Mouse (Mus musculus): ENCODE measurements around the gene AC124108.1. TPM values are rescaled to one million over a fixed set of nuclear protein-coding genes. Genes with fewer than 3 reads are reported as not detected.
A peak's percentile ranks its signal among the peaks of the same experiment; 100 is the strongest.

AC124108.1 gene
- total RNA-seq, 2 experiments from 2014 or later, result 0.17 to 0.25 TPM

GRCm38 (mm10) chr1:132200562-132201510 is 9.6 kb downstream of the AC124108.1 start:
- no peak for DNase-seq (ENCODE audit: low spot score in 2 of 2)

DNA sequence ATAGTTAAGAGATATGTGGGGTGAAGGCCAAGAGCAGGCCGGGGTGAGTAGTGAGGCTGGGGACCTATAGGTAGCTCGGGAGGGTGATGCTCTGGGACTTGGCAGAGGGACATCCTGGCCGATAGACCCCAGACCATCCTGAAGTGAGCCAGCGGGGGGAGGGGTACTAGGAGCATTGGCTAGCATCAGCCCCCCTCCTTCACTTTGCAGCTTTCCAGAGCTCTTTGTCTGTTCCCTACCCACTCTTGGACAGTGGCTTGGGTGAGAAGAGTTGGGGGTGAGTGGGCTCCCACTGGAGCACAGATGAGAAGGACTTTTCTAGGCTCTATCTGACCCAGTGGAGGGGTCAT is 10.2 kb downstream of the AC124108.1 start:
- no peak for DNase-seq (ENCODE audit: low spot score in 2 of 2)

- no peak for DNase-seq (ENCODE audit: low spot score in 2 of 2)
These were observed 10.7 kb downstream of the AC124108.1 start for GRCm38 (mm10) chr1:132201936-132202335.

GRCm38 (mm10) chr1:132202771-132203170 is 11.5 kb downstream of the AC124108.1 start:
- no peak for DNase-seq (ENCODE audit: low spot score in 2 of 2)

- DNase-seq (ENCODE audit: low spot score in 2 of 2), result no peak
These were observed 14.7 kb downstream of the AC124108.1 start for GRCm38 (mm10) chr1:132205958-132206357.

GRCm38 (mm10) chr1:132206828-132207227 is 15.6 kb downstream of the AC124108.1 start:
- no peak for DNase-seq (ENCODE audit: low spot score in 2 of 2)

DNA sequence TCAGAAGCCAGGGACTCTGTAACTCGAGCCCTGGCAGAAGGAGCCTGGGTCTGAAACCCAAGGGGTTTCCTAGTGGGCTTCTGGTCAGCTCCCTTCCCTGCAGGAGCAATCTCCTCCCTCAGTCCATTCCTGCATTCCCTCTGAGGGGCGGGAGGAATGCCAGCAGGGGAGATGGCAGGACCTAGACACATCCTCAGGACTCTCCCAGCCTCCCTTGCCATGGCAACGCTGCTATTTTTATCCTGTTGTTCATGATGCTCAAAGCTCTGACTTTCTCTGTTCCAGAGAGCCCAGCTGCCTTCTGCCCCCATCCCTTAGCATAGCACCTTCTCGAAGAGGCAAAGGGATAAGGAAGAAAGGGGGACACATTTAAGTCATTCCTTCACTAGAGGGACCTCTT is 16.9 kb downstream of the AC124108.1 start:
- DNase-seq (ENCODE audit: low spot score in 2 of 2), result no peak

GRCm38 (mm10) chr1:132209400-132209799 is 18.1 kb downstream of the AC124108.1 start:
- DNase-seq (ENCODE audit: low spot score in 2 of 2), result no peak

GRCm38 (mm10) chr1:132210922-132211321 is 19.7 kb downstream of the AC124108.1 start:
- no peak for DNase-seq (ENCODE audit: low spot score in 2 of 2)

- DNase-seq (ENCODE audit: low spot score in 2 of 2), result no peak
These were observed 20.4 kb downstream of the AC124108.1 start for GRCm38 (mm10) chr1:132211672-132212071.

DNA sequence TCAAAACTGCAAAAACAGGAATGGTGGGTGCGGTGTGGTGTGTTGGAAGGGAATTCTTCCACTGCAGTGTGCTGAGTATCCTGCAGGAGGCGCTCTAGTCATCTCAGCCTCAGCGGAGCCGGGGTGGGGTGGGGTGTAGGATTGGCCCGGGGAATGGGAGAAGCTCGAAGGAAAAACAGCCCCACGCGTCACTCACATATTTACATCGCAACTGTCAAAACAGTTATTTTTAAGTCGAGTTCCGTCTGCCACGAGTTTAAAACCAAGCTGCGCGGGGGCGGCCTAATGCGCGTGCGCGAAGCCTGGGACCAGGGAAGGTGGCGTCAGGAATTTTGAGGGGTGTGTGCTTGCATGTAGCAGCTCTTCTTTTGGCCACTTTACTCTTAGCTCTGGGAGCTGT is 21.0 kb downstream of the AC124108.1 start:
- peak in 1 of 2 experiments; percentile 42 for DNase-seq (ENCODE audit: low spot score in 2 of 2)

DNA sequence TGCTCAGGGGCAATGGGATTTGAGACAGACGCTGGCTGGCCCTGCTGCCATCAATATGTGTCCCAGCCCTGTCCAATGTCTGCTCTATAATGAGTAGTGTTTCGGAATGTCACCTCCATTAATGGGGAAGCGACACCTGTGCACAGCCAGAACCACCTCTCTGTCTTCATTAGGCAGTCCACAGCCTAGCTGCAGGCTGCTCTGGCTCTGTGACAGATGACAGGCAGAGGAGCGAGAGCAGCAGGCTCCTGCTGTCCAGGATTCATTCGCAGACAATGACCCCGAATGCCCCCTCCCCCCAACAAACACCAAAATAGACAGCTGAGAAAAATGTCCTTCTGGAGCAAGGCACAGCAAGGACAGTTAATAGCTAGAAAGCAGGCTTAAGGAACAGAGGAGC is 21.8 kb downstream of the AC124108.1 start:
- no peak for DNase-seq (ENCODE audit: low spot score in 2 of 2)

DNA sequence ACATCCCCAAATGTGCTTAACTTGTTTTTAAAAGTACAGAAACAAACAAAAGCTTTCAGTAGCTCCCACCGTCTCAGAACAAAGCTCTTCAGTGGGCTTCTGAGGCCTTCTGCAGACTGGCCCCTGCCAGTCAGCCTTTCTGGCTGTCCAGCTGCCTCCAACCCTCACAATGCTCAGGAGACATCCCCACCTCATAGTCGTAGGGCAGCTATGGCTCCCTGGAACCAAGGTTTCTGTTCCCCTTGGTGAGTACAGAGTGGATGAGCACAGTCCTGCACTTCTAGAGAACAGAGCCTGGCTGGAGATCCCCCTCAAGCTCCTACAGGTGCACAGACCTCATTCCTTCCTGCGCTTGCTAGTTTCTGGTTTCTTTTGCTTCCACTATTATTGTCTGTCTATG is 25.0 kb downstream of the AC124108.1 start:
- DNase-seq (ENCODE audit: low spot score in 2 of 2), result no peak

DNA sequence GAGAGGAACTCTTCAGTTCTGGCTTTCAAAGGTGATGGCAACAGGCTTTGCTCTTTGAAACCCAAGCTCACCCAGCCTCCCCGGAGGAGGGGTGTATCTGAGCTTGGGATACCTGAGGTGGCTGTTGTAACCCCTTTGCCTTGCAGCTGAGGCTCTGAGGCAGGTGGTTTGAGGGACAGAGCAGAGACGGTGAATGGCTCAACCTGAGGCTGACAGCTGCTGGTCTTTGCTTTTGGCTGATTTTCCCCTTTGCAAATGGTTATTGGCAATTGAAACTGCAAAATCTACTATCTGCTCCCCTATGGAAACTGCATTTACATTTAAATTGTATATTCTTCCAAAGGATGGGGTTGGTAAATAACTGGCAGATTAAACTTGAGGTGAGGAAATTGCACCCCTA is 30.4 kb downstream of the AC124108.1 start:
- DNase-seq (ENCODE audit: low spot score in 2 of 2), result no peak

DNA sequence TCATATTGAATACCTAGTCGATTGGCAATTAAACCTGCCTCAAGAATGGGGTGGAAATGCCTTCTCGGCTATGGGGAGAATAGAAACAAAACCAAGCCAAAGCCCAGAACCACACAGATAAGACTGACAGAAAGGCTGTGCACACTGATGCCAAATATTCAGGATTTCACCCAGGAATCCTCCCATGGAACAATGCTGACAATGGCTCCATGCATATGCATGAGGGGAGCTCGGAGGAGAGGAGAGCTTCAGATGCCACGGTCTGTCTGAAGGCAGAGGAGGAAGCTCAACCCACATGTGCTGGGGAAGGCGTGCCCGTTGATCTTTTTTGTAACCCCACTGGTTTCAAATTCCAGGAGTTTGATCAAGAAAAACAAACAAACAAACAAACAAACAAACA is 30.9 kb downstream of the AC124108.1 start:
- no peak for DNase-seq (ENCODE audit: low spot score in 2 of 2)

DNA sequence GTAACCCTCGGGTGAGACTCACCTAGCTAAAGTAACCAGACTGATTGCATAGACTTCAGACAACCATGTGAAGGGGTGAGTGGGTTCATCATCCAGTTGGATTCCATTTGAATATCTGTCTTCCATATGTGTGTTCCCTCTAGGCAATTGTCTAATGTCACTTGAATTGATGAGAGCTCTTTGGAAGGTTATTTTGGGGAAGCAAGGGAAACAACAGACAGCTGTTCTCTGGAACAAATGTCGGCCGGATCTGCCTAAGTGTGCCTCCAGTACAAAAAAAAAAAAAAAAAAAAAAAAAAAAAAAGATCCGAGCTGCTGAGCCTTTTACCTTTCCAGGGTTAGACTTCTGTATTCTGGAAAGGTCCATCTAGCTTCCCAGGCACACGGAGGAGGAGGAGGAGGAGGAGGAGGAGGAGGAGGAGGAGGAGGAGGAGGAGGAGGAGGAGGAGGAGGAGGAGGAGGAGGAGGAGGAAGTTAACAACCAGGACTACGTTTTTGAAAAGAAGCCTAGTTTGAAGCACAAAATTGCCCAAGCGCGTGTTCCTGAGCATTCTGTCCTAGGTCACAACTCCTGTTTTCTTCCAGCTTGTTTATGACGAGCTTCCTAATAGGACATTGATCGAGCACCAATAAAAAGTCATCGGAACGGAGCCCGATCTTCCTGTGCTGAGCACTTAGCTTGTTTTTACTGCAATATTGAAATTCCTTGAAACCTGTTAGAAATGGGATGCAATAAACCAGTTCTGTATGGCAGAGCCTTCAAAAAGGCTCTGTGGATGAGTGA is 35.2 kb downstream of the AC124108.1 start:
- DNase-seq (ENCODE audit: low spot score in 2 of 2), result no peak

DNA sequence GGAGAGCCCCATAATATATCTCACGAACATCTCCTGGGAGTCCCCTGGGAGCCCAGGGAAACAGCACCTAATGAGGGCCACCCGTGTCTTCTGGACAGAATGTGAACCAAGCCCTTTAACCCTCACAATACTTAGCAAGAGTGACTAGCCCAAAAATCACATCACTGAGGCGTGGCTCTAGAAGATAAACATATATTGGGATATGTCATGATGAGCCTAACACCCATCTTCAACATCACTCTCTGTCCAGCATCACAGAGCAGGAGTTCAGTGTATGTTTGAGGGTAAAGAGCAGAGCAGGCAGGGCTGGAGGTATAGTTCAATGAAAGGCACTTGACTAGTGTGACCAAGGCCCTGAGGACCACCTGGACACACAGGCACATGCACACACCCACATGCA is 38.4 kb downstream of the AC124108.1 start, which contains the start of gene Gm10188:
Gene Gm10188, minus strand, starts transcription at position 101 of the 400 bp plus-strand sequence.
- no peak for DNase-seq (ENCODE audit: low spot score in 2 of 2)

GRCm38 (mm10) chr1:132231470-132232274 is 40.4 kb downstream of the AC124108.1 start:
- no peak for DNase-seq (ENCODE audit: low spot score in 2 of 2)

- DNase-seq (ENCODE audit: low spot score in 2 of 2), result no peak
These were observed 42.3 kb downstream of the AC124108.1 start for GRCm38 (mm10) chr1:132233566-132233965.

- DNase-seq (ENCODE audit: low spot score in 2 of 2), result no peak
These were observed 43.6 kb downstream of the AC124108.1 start for GRCm38 (mm10) chr1:132234757-132235273.

GRCm38 (mm10) chr1:132237585-132238159 is 46.4 kb downstream of the AC124108.1 start:
- peak in 1 of 2 experiments; percentile 30 for DNase-seq (ENCODE audit: low spot score in 2 of 2)
